Mouse (Mus musculus) brain, adult 10 weeks (tissue): ENCODE measurements around the gene Capn13. TPM values are rescaled to one million over a fixed set of nuclear protein-coding genes. Genes with fewer than 3 reads are reported as not detected.

ENCODE experiments used
- polyA plus RNA-seq: library from polyadenylated mRNA; stranded (reverse); fragments of 350-450 nt; fragmentation: Illumina TruSeq; extraction: RNeasy Lipid Tissue Mini Kit (QIAGEN cat#74804); gene quantifications from one replicate; pipeline ENCODE4 v1.2.3, GENCODE M21; 2015; ENCODE audit warnings: low read depth, low replicate concordance

Capn13 gene
- not detected for polyA plus RNA-seq

GRCm38 (mm10) chr17:73400862-73401261 lies at the start of gene Capn13:
Gene Capn13, minus strand, starts transcription at chr17:73400866.

